Mouse (Mus musculus) stomach, embryonic 16.5 days (tissue): Measurements from ENCODE around the gene Sh3bgrl. TPM values are rescaled to one million over a fixed set of nuclear protein-coding genes. Genes with fewer than 3 reads are reported as not detected.

Experiments used
- polyA plus RNA-seq: library from polyadenylated mRNA; unstranded; fragments of >200 nt; fragmentation: Nextera tagmentation; extraction: Ambion mirVana; gene quantifications from 2 replicates; pipeline ENCODE4 v1.2.1, GENCODE M21; 2015

Gene Sh3bgrl
- polyA plus RNA-seq, 1 experiment from 2014 or later: 141 TPM

Other genes with a start within 250 kb of the Sh3bgrl start
- 18.9 and 25.0 TPM in 2 replicates for gene Hmgn5, start 82.0 kb upstream of the Sh3bgrl start, polyA plus RNA-seq
- 0.15 and 0.27 TPM in 2 replicates for gene Gm6377, start 101.4 kb downstream of the Sh3bgrl start, polyA plus RNA-seq